ENCODE assay signal across 8 mouse cellular contexts in the genomic region with DNA sequence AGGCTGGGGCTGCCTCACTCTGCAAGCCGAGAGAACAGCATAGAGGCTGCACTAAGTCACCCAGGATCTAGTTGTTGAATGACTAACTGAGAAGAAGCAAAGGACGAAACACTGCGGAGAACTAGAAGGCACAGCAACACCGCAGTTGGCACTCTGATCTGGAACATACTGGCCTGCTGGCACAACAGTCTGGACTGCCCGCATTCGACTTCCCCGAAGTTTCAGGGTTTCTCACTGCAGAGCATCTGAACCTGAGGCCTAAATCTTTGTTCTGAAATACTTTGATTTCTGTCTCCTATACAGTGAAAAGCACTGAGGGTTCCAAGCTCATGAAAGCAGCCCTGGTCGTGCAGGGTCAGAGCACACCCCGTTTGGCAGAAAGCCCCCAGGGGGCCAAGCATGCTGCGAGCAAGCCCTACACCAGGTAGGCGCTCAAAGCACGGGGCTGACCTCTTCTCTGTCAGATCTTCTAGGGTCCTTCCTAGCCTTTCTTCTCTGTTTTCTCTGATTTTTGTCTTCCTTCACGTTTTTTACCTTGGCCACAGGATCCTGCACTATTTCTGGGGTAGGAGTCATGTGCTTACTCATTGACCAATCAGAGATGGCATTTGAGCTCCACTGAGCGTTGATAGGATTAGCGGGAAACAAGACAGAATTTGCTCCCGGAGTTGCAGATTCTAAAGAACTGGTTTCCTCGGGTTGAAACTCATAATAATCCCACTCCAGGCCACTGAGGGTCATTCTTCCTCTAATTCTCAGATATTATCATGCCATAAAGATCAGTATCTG. TPM values are rescaled to one million over a fixed set of nuclear protein-coding genes. Genes with fewer than 3 reads are reported as not detected.
DNase-seq lines count a peak whose midpoint lies in the region; ATAC-seq and TF ChIP-seq lines count a peak whose summit lies in the region.

No protein-coding gene starts in this region.

- no peak for DNase-seq in heart, postnatal 25 days (ENCODE audit: low spot score)
- DNase-seq in cerebellum, postnatal 25 days = peak; percentile 51 to 52
- no peak for DNase-seq in urinary bladder, postnatal 25 days (ENCODE audit: low spot score)
- no peak for DNase-seq in left cerebral cortex, adult 18-20 months (ENCODE audit: low spot score in 2 of 2)
- DNase-seq in left cerebral cortex, adult 2 months (ENCODE audit: extremely low spot score in 1 of 2, low spot score in 2 of 2) = no peak

- H3K4me1 ChIP-seq in heart, embryonic 12.5 days (replicated peaks) = peaks cover 24% of the 10 kb centered on the region
- peaks cover 5% of the 10 kb centered on the region; the same call in 1 of the 2 replicates for H3K4me1 ChIP-seq in hindbrain, embryonic 13.5 days (replicated peaks)
- peaks cover 13% of the 10 kb centered on the region for H3K4me1 ChIP-seq in midbrain, embryonic 15.5 days

- no peaks in the 10 kb centered on the region for H3K36me3 ChIP-seq in heart, embryonic 12.5 days
- H3K36me3 ChIP-seq in hindbrain, embryonic 13.5 days = no peaks in the 10 kb centered on the region
- 0 out of 2 replicates have a peak, but pooled peaks cover 3% of the 10 kb centered on the region for H3K36me3 ChIP-seq in midbrain, embryonic 15.5 days (replicated peaks)

- TF ChIP-seq CTCF in left cerebral cortex, adult 2 months (IDR thresholded peaks at IDR 0.05) = no peak

- no peak overlapping the region for H3K27ac ChIP-seq in heart, embryonic 12.5 days (ENCODE audit: poor library complexity, severe bottlenecking)
- no peak overlapping the region for H3K27ac ChIP-seq in hindbrain, embryonic 13.5 days
- no peak overlapping the region for H3K27ac ChIP-seq in midbrain, embryonic 15.5 days
- no peak overlapping the region for H3K27ac ChIP-seq in left cerebral cortex, adult 2 months

- H3K4me3 ChIP-seq in heart, embryonic 12.5 days = peak overlapping the region; percentile 37
- H3K4me3 ChIP-seq in hindbrain, embryonic 13.5 days = peak overlapping the region; percentile 31
- peak overlapping the region; percentile 33 for H3K4me3 ChIP-seq in midbrain, embryonic 15.5 days
- no peak overlapping the region for H3K4me3 ChIP-seq in left cerebral cortex, adult 2 months

- H3K4me2 ChIP-seq in heart, embryonic 12.5 days = peak overlapping the region; percentile 63
- peak overlapping the region; percentile 54 for H3K4me2 ChIP-seq in hindbrain, embryonic 13.5 days
- peak overlapping the region; percentile 49 for H3K4me2 ChIP-seq in midbrain, embryonic 15.5 days

- intact Hi-C loops in heart, postnatal 25 days (cut with DNase I) = loop anchor here (5.0 kb wide), 1 partner anchor 64 kb away; no protein-coding TSS in a partner anchor
- intact Hi-C loops in left cerebral cortex, adult 2 months (cut with DNase I) = no loop called here

- 39% methylated on average over 17 of the region's 17 CpGs for WGBS in heart, embryonic 12.5 days
- 52% methylated on average over 17 of the region's 17 CpGs for WGBS in hindbrain, embryonic 13.5 days
- 48% methylated on average over 17 of the region's 17 CpGs for WGBS in midbrain, embryonic 15.5 days

- H3K9me3 ChIP-seq in heart, embryonic 12.5 days (replicated peaks) = no peaks in the 10 kb centered on the region
- no peaks in the 10 kb centered on the region for H3K9me3 ChIP-seq in hindbrain, embryonic 13.5 days
- no peaks in the 10 kb centered on the region for H3K9me3 ChIP-seq in midbrain, embryonic 15.5 days

- no peaks in the 10 kb centered on the region for H3K27me3 ChIP-seq in heart, embryonic 12.5 days (replicated peaks)
- no peaks in the 10 kb centered on the region for H3K27me3 ChIP-seq in hindbrain, embryonic 13.5 days
- no peaks in the 10 kb centered on the region for H3K27me3 ChIP-seq in midbrain, embryonic 15.5 days (replicated peaks)

- ATAC-seq in heart, embryonic 12.5 days (ENCODE audit: insufficient number of reproducible peaks, low FRiP score) = peak; percentile 57; the same call in 1 of the 2 replicates
- 0 out of 2 replicates have a peak, but pooled peaks have one; percentile 52 for ATAC-seq in hindbrain, embryonic 13.5 days (ENCODE audit: low FRiP score)
- ATAC-seq in midbrain, embryonic 15.5 days (replicated peaks) = peak; percentile 83

- peak overlapping the region; percentile 44 for H3K9ac ChIP-seq in heart, embryonic 12.5 days
- H3K9ac ChIP-seq in hindbrain, embryonic 13.5 days = 0 out of 2 replicates have a peak overlapping the region, but pooled peaks have one; percentile 10
- H3K9ac ChIP-seq in midbrain, embryonic 15.5 days = no peak overlapping the region

RNA-seq across cellular contexts. Expression of a gene that starts 33.6 kb away (rescaled TPM):
- 138 and 139 TPM in 2 replicates for polyA plus RNA-seq in heart, embryonic 12.5 days (2016; fragmentation: Nextera tagmentation; extraction: Ambion mirVana)
- 10 to 100 TPM; 30.2 to 35.3 TPM for total RNA-seq in heart, postnatal 25 days (2021)
- 156 and 161 TPM in 2 replicates for polyA plus RNA-seq in hindbrain, embryonic 13.5 days (2015; fragmentation: Nextera tagmentation; extraction: Ambion mirVana)
- polyA plus RNA-seq in midbrain, embryonic 15.5 days (2015; fragmentation: Nextera tagmentation; extraction: Ambion mirVana) = 115 and 124 TPM in 2 replicates
- 10 to 100 TPM; 30.6 to 40.0 TPM for total RNA-seq in left cerebral cortex, adult 18-20 months (2021)
- 10 to 100 TPM; 31.7 to 31.8 TPM for total RNA-seq in left cerebral cortex, adult 2 months (2021)

Comparison
In these comparisons a context has a peak if more than half of its experiments do, and no peak if none do; other contexts are left out.
1. DNase-seq: peak in cerebellum, postnatal 25 days (2 of 2); none in heart, postnatal 25 days (single experiment), urinary bladder, postnatal 25 days (single experiment), left cerebral cortex, adult 18-20 months (0 of 2) and left cerebral cortex, adult 2 months (0 of 2).
2. Peak in every context shown above with its lines, with median percentiles within 50 percentile points of each other: ATAC-seq and H3K4me2 ChIP-seq.